Mouse (Mus musculus) erythroblast, embryonic 14.5 days (primary cell): ENCODE data around the gene Tldc2.

Experiments
- GATA1 ChIP-seq: IDR thresholded peaks from 2 replicates; pipeline ENCODE4 v1.6.1; 2012; ENCODE audit warnings: low read length, inconsistent platforms, mixed read lengths
- TAL1 ChIP-seq: IDR thresholded peaks from 3 replicates; pipeline ENCODE4 v1.6.1; 2012; ENCODE audit warnings: low read length, inconsistent platforms, mixed read lengths

DNA sequence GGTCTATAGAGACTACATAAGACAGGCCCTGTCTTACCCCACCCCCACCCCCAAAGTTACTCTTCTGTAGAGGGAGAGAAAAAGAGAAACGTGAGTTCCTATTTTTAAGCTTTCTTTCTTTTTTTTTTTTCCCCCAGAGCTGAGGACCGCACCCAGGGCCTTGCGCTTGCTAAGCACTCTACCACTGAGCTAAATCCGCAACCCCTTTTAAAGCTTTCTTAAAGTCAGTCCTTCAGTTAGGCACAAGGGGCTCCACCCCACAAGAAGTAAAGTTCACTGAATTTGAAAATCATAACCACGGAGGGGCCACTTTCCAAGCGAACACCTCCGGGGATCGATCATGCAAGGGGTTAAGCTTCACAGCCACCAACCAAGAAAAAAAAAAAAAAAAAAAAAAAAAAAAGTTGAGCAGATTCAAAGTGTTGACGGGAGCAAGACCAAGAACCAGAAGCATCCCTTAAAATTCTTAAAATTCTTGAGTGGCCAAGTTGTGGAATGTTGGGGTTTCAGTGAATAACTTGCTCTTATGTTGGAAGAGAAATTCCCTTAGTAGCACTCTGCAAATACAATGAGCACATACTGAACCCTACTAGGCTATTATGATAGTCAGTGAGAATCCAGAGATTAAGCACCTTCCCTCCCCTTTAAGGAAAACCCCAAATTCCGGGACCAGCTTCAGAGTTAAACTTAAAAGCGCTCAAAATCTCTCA, 47.1 kb downstream of the Tldc2 start:
- TF ChIP-seq TAL1 (no peak), GATA1 (no peak)
